In genomic region chr7:141607717-141608116, GRCm38 (mm10) we compare ENCODE assay signal across 32 mouse cellular contexts. TPM values are rescaled to one million over a fixed set of nuclear protein-coding genes. Genes with fewer than 3 reads are reported as not detected.
A peak's percentile ranks its signal among the peaks of the same experiment; 100 is the strongest.
DNase-seq lines count a peak whose midpoint lies in the region; ATAC-seq and TF ChIP-seq lines count a peak whose summit lies in the region.
"Had no signal": no experiment of that assay in that cellular context is flagged by ENCODE, and none has a peak within 500 bp of the region (broad histone marks: within the 10 kb centered on the region; RNA-seq: fewer than 3 reads in every experiment).

No protein-coding gene starts in this region.

- peak; percentile 63 for DNase-seq in right cerebral cortex, adult 18-20 months
- DNase-seq in right cerebral cortex, postnatal 10 days (ENCODE audit: low spot score in 2 of 2) = no peak
- peak; percentile 47 to 49 for DNase-seq in left cerebral cortex, adult 9 months (ENCODE audit: low spot score in 2 of 2)
- DNase-seq in ovary, postnatal 14 days (ENCODE audit: low spot score) = no peak
- DNase-seq in thymus, postnatal 14 days = no peak
- DNase-seq: adrenal gland, adult 8-10 months; cerebellum, adult 11 months; cerebellum, adult 9-10 months; embryo, embryonic 11 days; gastrocnemius, postnatal 10 days; heart, postnatal 14 days; kidney, adult 11 months; kidney, postnatal 25 days; liver; lung, adult 2 months; lung, postnatal 10 days; thymus, postnatal 25 days had no signal

- no peak for ATAC-seq in erythroblast, adult 5-6 weeks (replicated peaks; ENCODE audit: low FRiP score, poor library complexity, severe bottlenecking)
- ATAC-seq: forebrain, embryonic 14.5 days; inflammation-experienced regulatory T-cells, adult 6 months; midbrain, embryonic 13.5 days had no signal

- H3K4me1 ChIP-seq in embryonic fibroblast, embryonic 13.5 days (ENCODE audit: control insufficient read depth, insufficient read depth, low read length) = peaks cover 3% of the 10 kb centered on the region; the same call in 1 of the 2 replicates
- H3K4me1 ChIP-seq: embryonic facial prominence, embryonic 13.5 days; hindbrain, embryonic 10.5 days; hindbrain, embryonic 15.5 days; midbrain, embryonic 13.5 days had no signal

- TF ChIP-seq CTCF in embryonic fibroblast, embryonic 13.5 days (IDR thresholded peaks at IDR 0.05; ENCODE audit: borderline replicate concordance, insufficient read depth, low read length) = no peak

- no peak overlapping the region for H3K4me3 ChIP-seq in embryonic fibroblast, embryonic 13.5 days (ENCODE audit: insufficient read depth, low read length)
- H3K4me3 ChIP-seq: embryonic facial prominence, embryonic 13.5 days; hindbrain, embryonic 10.5 days; hindbrain, embryonic 15.5 days; midbrain, embryonic 13.5 days; neural tube, embryonic 13.5 days; stomach, embryonic 15.5 days had no signal

- H3K27ac ChIP-seq in embryonic fibroblast, embryonic 13.5 days (ENCODE audit: insufficient read depth, low read length) = peak overlapping the region; percentile 51; the same call in 1 of the 2 replicates
- H3K27ac ChIP-seq: embryonic facial prominence, embryonic 13.5 days; hindbrain, embryonic 10.5 days; hindbrain, embryonic 15.5 days; liver, embryonic 14.5 days; macrophage; midbrain, embryonic 13.5 days; neural tube, embryonic 13.5 days; stomach, embryonic 15.5 days had no signal

- no peak for TF ChIP-seq POLR2A in embryonic fibroblast, embryonic 13.5 days (IDR thresholded peaks at IDR 0.05; ENCODE audit: low read depth, low read length)

RNA-seq across cellular contexts. Expression of gene Ap2a2, which starts 45.7 kb away (rescaled TPM):
- 128 TPM in 2 replicates for polyA plus RNA-seq in embryonic fibroblast, embryonic 13.5 days (2011; ENCODE audit: insufficient read length, low read depth, missing spikeins)
- total RNA-seq in erythroblast, adult 5-6 weeks (2015; ENCODE audit: low replicate concordance) = 39.9 and 43.4 TPM in 2 replicates
- total RNA-seq in erythroblast, adult 5-6 weeks (2017; ENCODE audit: low replicate concordance) = 59.3 and 64.1 TPM in 2 replicates

RNA-seq across cellular contexts. Expression of gene Muc6, which starts 47.4 kb away (rescaled TPM):
- polyA plus RNA-seq in embryonic fibroblast, embryonic 13.5 days (2011; ENCODE audit: insufficient read length, low read depth, missing spikeins) = not detected in 2 replicates
- under 0.01 TPM in 1 of 2 replicates, not detected in the other for total RNA-seq in erythroblast, adult 5-6 weeks (2015; ENCODE audit: low replicate concordance)
- 0.28 TPM in 1 of 2 replicates, not detected in the other for total RNA-seq in erythroblast, adult 5-6 weeks (2017; ENCODE audit: low replicate concordance)
- total RNA-seq: adrenal gland, adult 8-10 months; gastrocnemius, postnatal 10 days; heart, adult 8-10 months; heart, postnatal 14 days; layer of hippocampus, adult 18-20 months; layer of hippocampus, postnatal 14 days had no signal

Comparison
In these comparisons a context has a peak if more than half of its experiments do, and no peak if none do; other contexts are left out.
1. DNase-seq: peak in right cerebral cortex, adult 18-20 months (single experiment) and left cerebral cortex, adult 9 months (2 of 2); none in right cerebral cortex, postnatal 10 days (0 of 2), ovary, postnatal 14 days (single experiment) and thymus, postnatal 14 days (single experiment).